Mouse (Mus musculus) G1E (cell line): ENCODE measurements around the gene Cops3.

Source experiments
- CTCF ChIP-seq: IDR thresholded peaks from 2 replicates; pipeline ENCODE4 v1.5.1; 2012; ENCODE audit warnings: low read depth, low read length, inconsistent platforms, mixed read lengths
- GATA1 ChIP-seq: IDR thresholded peaks from 2 replicates; pipeline ENCODE4 v1.6.1; 2012; ENCODE audit warnings: borderline replicate concordance, low read length, inconsistent platforms, mixed read lengths

GRCm38 (mm10) chr11:59814936-59815335 lies 24.7 kb downstream of the Cops3 start:
- TF ChIP-seq CTCF (no peak), GATA1 (no peak)
